Mouse (Mus musculus) c-Kit-positive CD71-negative TER-119-negative erythroid progenitor cells, embryonic 14.5 days (primary cell): ENCODE measurements around the gene 1700067P10Rik.

Source experiments
- DNase-seq: peaks from one replicate; pipeline ENCODE4 v3.0.0-alpha.2; 2013; ENCODE audit warnings: low read depth

Gene 1700067P10Rik

GRCm38 (mm10) chr17:48089019-48089418, at the start of gene 1700067P10Rik:
Gene 1700067P10Rik, plus strand, starts transcription at chr17:48089319.
- no peak for DNase-seq

GRCm38 (mm10) chr17:48041351-48042287, 47.5 kb upstream of the 1700067P10Rik start:
- DNase-seq, result no peak

DNA sequence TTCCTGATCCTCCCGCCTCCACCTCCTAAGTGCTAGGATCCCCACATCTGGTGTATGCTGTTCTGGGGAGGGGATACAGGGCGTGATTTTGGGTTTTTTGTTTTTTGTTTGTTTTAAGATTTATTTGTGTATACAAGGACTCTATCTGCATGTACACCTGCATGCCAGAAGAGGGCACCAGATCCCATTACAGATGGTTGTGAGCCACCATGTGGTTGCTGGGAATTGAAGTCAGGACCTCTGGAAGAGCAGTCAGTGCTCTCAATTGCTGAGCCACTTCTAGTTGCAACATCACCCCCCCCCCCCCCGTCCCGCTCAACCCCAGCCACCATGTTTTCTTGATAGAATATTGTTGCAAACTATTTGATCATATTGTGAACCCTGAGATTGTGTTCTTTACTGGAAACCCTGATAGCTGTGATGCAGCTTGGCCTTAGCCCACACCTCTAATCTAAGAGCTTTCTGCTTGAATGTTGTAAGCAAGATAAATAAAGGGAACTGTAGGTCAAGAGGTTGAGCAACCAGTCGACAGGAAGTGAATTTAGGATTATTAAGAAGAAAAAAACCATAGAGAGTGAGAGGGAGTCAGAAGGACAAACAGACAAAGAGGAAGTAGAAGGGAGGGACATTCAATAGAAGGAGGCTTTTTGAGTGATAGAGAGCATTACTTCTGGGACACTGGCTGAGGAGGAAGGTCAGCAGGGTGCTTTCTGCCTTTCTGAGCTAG, 45.8 kb upstream of the 1700067P10Rik start:
- no peak for DNase-seq

GRCm38 (mm10) chr17:48045631-48046030, 43.5 kb upstream of the 1700067P10Rik start:
- peak; percentile 80 for DNase-seq

- DNase-seq, result no peak
Measured at GRCm38 (mm10) chr17:48051638-48052337, 37.3 kb upstream of the 1700067P10Rik start.

- no peak for DNase-seq
Measured at GRCm38 (mm10) chr17:48052338-48053067, 36.6 kb upstream of the 1700067P10Rik start.

- DNase-seq, result no peak
Measured at GRCm38 (mm10) chr17:48053646-48054045, 35.5 kb upstream of the 1700067P10Rik start.

DNA sequence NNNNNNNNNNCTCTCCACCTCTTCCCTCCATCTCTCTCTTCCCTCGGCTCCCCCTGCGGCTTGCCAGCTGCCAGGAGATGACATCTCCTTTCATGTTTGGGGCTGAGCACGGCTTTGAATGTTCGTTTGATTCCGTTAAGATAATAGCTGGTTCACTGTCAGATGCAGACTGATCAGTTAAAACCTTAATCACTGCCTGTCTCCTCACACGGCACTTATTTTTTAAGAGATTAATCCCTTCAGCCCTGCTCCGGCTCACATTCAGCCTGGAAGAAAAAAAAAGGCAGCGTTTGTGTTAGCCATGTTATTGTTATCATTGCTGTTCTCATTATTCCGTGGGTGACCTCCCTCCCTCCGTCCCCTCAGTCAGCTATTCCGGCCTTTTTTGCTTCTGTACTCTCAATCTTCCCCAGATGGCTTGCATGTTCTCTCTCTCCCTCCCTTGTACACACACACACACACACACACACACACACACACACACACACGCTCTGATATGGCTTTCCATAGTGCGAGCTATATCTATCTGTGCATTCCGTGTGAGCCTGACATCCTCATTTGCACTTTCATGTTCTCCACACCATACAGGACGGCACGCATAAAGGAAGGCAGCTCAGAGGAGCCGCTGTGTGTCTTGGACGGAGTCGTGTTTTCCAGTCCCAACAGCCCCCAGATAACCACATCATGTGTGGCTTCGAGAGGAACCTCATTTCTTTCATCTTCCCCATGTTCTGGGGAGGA, 33.9 kb upstream of the 1700067P10Rik start:
- no peak for DNase-seq

DNA sequence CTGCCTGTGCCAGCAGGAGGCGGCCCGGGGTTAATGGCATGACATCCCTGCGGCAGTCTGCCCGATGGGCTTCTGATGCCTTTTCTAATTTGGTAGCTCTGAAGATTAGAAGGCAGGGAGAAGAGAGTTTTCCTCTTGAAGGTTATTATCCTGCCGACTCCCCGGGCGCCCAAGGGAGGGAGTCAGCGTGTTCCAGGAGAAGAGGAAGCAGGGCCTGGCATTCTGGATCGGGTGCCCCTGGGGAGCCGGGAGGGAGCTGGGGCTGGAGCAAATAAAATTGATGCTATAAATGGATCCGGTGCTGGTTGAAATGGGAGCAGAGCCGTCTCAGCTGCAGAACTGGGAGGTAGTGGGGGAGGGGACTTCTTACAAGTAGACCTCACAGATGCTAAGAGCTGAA, 31.7 kb upstream of the 1700067P10Rik start:
- no peak for DNase-seq

DNA sequence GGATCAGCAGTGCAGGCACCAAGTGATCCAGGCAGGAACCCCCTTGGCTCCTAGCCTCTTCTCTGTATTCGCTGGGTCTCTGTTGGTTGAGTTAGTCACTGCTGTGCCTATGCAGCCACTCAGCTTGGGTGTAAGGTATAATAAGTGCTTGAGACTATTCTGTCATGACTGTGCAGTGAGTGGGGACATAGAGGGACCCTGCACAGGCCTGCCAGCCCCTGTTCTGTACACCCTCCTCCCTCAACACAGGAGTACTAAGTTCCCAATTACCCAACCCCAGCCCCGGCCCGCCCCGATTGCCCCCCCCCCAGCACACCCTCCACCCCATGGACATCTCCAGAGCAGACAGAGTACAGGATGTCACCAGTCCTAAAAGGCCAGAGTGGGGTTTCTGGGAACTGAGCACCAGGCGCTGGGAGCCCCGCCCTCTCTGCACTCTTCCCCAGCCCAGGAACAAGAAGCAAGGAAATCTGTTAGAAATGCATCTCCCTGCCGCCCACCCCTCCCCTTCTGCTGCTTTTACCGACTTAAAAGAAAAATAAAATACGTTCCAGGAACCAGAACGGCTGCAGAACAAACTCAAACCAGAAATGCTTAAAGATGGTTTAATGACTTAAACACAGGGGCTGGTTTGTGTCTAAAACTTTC, 24.8 kb upstream of the 1700067P10Rik start:
- no peak for DNase-seq

DNA sequence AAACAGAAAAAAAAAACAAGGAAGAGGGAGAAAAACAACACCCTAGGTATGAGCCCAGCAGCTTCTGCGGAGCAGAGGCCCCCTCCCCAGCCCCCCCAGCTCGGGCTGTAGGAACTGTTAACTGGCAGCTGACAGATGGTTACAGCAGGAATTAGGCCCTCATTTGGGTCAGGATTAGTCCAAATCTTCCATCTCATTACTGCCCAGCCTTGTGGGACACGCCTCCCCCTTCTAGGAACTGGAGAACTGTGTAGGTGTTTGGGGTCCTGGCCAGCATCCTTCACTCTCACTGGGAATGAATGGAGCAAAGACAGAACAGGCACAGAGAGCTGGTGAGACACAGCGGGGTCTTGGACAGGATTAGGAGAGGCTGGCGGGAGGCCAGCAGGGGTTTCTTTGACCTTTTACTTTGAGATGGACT, 24.0 kb upstream of the 1700067P10Rik start:
- DNase-seq, result no peak

- DNase-seq, result no peak
Measured at GRCm38 (mm10) chr17:48067083-48067614, 22.0 kb upstream of the 1700067P10Rik start.

GRCm38 (mm10) chr17:48067729-48068128, 21.4 kb upstream of the 1700067P10Rik start:
- DNase-seq, result no peak

GRCm38 (mm10) chr17:48080626-48081025, 8.5 kb upstream of the 1700067P10Rik start:
- no peak for DNase-seq

- no peak for DNase-seq
Measured at GRCm38 (mm10) chr17:48089446-48089845, 327 bp downstream of the 1700067P10Rik start.

GRCm38 (mm10) chr17:48090305-48090704, 1.2 kb downstream of the 1700067P10Rik start:
- DNase-seq, result no peak

DNA sequence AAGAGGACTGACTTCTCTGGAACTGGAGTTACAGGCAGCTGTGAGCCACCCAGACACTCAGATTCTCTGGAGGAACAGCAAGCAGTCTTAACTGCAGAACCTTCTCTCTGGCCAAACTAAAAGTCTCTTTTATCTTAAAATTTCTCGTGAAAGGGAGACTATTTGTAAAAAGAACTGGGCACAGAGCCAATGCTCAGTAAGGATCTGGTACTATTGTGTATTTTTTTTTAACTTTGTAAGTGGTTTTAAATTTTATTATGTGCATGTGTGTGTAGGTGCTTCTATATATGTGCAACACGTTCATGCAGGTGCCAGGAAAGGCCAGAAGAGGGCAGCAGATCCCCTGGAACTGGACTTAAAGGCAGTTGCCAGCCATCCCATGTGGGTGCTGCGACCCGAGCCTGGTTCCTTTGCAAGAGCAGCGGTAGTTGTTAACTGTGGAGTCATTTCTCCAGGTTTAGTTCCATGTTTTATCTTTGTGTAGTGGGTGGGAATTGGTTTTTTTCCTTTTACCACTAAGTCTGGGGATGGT, 4.2 kb downstream of the 1700067P10Rik start:
- DNase-seq, result no peak

- no peak for DNase-seq
Measured at GRCm38 (mm10) chr17:48094820-48095680, 5.9 kb downstream of the 1700067P10Rik start.

- DNase-seq, result no peak
Measured at GRCm38 (mm10) chr17:48095718-48096121, 6.6 kb downstream of the 1700067P10Rik start.
